ENCODE assay signal across 8 mouse cellular contexts in the genomic region with DNA sequence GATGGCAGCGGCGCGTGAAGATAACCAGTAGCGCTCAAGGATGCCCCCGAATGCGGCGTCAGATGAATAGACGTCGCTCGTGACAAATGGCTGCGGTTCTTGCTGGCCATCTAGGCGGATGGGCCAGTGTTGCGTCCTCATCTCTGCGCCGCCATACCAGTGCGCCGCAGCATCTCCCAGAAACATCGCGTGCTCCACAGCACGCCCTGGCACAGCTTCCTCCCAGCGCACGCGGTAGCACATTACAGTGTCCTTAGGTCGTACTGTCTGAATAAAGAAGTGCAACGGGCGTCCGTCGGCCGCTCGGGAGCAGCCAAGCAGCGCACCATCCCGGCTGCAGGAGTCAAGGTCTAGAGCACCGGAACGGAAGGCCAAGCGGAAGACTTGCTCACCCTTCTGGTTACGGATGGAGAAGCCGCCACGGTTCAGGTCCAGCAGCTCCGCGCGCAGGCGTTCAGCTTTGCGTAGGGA. TPM values are rescaled to one million over a fixed set of nuclear protein-coding genes. Genes with fewer than 3 reads are reported as not detected.
A peak's percentile ranks its signal among the peaks of the same experiment; 100 is the strongest.
DNase-seq lines count a peak whose midpoint lies in the region; ATAC-seq and TF ChIP-seq lines count a peak whose summit lies in the region.

No protein-coding gene starts in this region.

- H3K27ac ChIP-seq in hindbrain, postnatal 0 days, result peak overlapping the region; percentile 60; the same call in 1 of the 2 replicates

- 16% methylated on average over 43 of the region's 43 CpGs for WGBS in hindbrain, postnatal 0 days

- no peaks in the 10 kb centered on the region for H3K36me3 ChIP-seq in hindbrain, postnatal 0 days (ENCODE audit: insufficient read depth, low read length)

- H3K4me2 ChIP-seq in hindbrain, postnatal 0 days (ENCODE audit: low read depth, low read length), result peak overlapping the region; percentile 41

- H3K4me3 ChIP-seq in hindbrain, postnatal 0 days (ENCODE audit: low read length), result peak overlapping the region; percentile 18

- peak; percentile 39 to 56 for DNase-seq in cerebellum, postnatal 25 days
- no peak for DNase-seq in cerebellum, postnatal 4 days (ENCODE audit: low spot score in 2 of 2)
- peak; percentile 59 for DNase-seq in brain, embryonic 14.5 days (ENCODE audit: low read depth)
- peak; percentile 58 for DNase-seq in hindbrain, postnatal 0 days (ENCODE audit: low spot score)
- DNase-seq in mesoderm, embryonic 11.5 days (ENCODE audit: low read depth, low spot score), result peak; percentile 43
- no peak for DNase-seq in ovary, postnatal 10 days (ENCODE audit: low spot score)
- DNase-seq in gastrocnemius, adult 8-10 months (ENCODE audit: low spot score in 2 of 2), result no peak
- DNase-seq in urinary bladder, postnatal 14 days (ENCODE audit: low spot score), result no peak

- peak overlapping the region; percentile 10; the same call in 1 of the 2 replicates for H3K9ac ChIP-seq in hindbrain, postnatal 0 days (replicated peaks; ENCODE audit: low read length)

- peaks cover 8% of the 10 kb centered on the region; the same call in 1 of the 2 replicates for H3K27me3 ChIP-seq in hindbrain, postnatal 0 days (ENCODE audit: insufficient read depth, low read length)

- peaks cover 14% of the 10 kb centered on the region for H3K4me1 ChIP-seq in hindbrain, postnatal 0 days (ENCODE audit: insufficient read depth, low read length)

- ATAC-seq in hindbrain, postnatal 0 days, result no peak; the same call in 1 of the 2 replicates

- H3K9me3 ChIP-seq in hindbrain, postnatal 0 days (ENCODE audit: low read length), result no peaks in the 10 kb centered on the region

- no peak for TF ChIP-seq CTCF in brain, embryonic 14.5 days (IDR thresholded peaks at IDR 0.05; ENCODE audit: borderline replicate concordance, extremely low read depth, insufficient read depth, insufficient read length)
- TF ChIP-seq CTCF in hindbrain, postnatal 0 days (IDR thresholded peaks at IDR 0.05; ENCODE audit: low read depth), result no peak

- no peak for TF ChIP-seq POLR2A in brain, embryonic 14.5 days (IDR thresholded peaks at IDR 0.05; ENCODE audit: borderline replicate concordance, extremely low read depth, insufficient read depth, insufficient read length, poor library complexity, severe bottlenecking)

RNA-seq across cellular contexts. Expression of gene AI464131, which starts 3.9 kb away (rescaled TPM):
- polyA plus RNA-seq in brain, embryonic 14.5 days (2012; rRNA removed), result 4.0 and 8.3 TPM in 2 replicates
- total RNA-seq in hindbrain, postnatal 0 days (2014; rRNA removed), result 62.4 and 69.9 TPM in 2 replicates
- 22.0 and 22.9 TPM in 2 replicates for polyA plus RNA-seq in hindbrain, postnatal 0 days (2015; fragmentation: Nextera tagmentation; extraction: Ambion mirVana)
- total RNA-seq in gastrocnemius, adult 8-10 months (2022), result 100 to 1,000 TPM in 1 of 4 experiments, 10 to 100 TPM in 3; 65.9 to 101 (median 86.2) TPM

RNA-seq across cellular contexts. Expression of gene 1110017D15Rik, which starts 18.2 kb away (rescaled TPM):
- polyA plus RNA-seq in brain, embryonic 14.5 days (2012; rRNA removed), result 8.3 and 10.3 TPM in 2 replicates
- 2.3 and 9.9 TPM in 2 replicates for total RNA-seq in hindbrain, postnatal 0 days (2014; rRNA removed)
- 19.9 and 21.4 TPM in 2 replicates for polyA plus RNA-seq in hindbrain, postnatal 0 days (2015; fragmentation: Nextera tagmentation; extraction: Ambion mirVana)
- not detected for total RNA-seq in gastrocnemius, adult 8-10 months (2022)

RNA-seq across cellular contexts. Expression of gene Nudt2, which starts 34.0 kb away (rescaled TPM):
- 37.8 and 41.5 TPM in 2 replicates for polyA plus RNA-seq in brain, embryonic 14.5 days (2012; rRNA removed)
- 29.2 and 40.7 TPM in 2 replicates for total RNA-seq in hindbrain, postnatal 0 days (2014; rRNA removed)
- polyA plus RNA-seq in hindbrain, postnatal 0 days (2015; fragmentation: Nextera tagmentation; extraction: Ambion mirVana), result 68.6 and 71.6 TPM in 2 replicates
- 10 to 100 TPM; 23.9 to 32.6 (median 27.9) TPM for total RNA-seq in gastrocnemius, adult 8-10 months (2022)

RNA-seq across cellular contexts. Expression of gene Kif24, which starts 34.3 kb away (rescaled TPM):
- 4.2 TPM in 2 replicates for polyA plus RNA-seq in brain, embryonic 14.5 days (2012; rRNA removed)
- 4.2 and 4.8 TPM in 2 replicates for total RNA-seq in hindbrain, postnatal 0 days (2014; rRNA removed)
- polyA plus RNA-seq in hindbrain, postnatal 0 days (2015; fragmentation: Nextera tagmentation; extraction: Ambion mirVana), result 2.3 and 2.7 TPM in 2 replicates
- total RNA-seq in gastrocnemius, adult 8-10 months (2022), result under 1 TPM; 0.12 to 0.36 (median 0.15) TPM

Comparison
In these comparisons a context has a peak if more than half of its experiments do, and no peak if none do; other contexts are left out.
1. DNase-seq: peak in cerebellum, postnatal 25 days (2 of 2), brain, embryonic 14.5 days (single experiment), hindbrain, postnatal 0 days (single experiment) and mesoderm, embryonic 11.5 days (single experiment); none in cerebellum, postnatal 4 days (0 of 2), ovary, postnatal 10 days (single experiment), gastrocnemius, adult 8-10 months (0 of 2) and urinary bladder, postnatal 14 days (single experiment).